Mouse (Mus musculus) spleen, adult 18-20 months (tissue): ENCODE results near the gene Bfsp1.
A peak's percentile ranks its signal among the peaks of the same experiment; 100 is the strongest.

Experiments
- DNase-seq, 2 experiments: peaks; one replicate each; pipeline ENCODE4 v3.0.0; 2022; ENCODE audit warnings: mixed read lengths in 2 of 2

Gene Bfsp1

DNA sequence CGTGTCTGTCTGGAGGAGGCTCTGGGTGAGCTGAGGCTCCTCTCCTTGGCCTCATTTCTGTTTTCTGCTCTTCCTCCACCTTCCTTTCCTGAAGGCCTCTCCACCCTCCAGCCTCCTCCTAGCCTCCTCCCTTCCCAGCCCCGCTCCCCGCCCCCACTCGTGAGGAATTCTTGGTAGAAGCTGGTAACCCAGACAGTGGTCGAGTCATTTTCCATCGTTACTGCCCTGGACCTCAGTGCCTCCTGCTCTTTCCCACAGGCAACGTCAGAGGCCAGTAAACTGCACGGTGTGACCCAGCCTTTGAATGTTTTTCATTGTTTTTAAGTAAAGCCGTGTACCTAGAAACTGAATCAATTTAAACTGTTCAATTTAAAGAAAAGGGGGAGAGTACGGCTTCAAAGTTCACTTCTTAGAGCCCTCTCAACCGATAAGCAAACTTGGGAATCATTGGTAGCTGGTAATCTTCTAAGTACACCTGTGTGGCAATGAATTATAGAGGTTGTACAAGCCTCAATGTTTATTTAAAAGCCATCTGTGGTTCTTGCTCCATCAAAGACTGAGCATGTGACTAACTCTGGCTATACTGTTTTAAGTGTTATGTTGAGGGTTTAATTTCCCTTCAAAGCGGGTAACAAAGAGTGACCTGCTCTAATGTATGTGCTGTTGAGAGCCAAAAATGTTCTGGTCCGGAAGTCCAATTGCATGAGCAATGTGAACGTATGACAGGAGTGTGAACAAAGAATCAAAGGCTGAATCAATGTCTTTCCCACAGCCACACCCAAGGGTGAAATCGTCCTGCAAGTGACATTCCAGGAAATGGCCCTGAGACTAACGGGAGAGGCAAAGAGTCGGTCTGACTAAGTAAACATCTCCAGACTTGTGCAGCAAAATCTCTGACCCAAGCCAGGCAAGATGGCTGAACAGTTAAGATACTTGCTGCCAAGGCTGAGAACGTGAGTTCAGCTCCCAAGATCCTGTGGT is 10.4 kb downstream of the Bfsp1 start:
- no peak for DNase-seq

DNA sequence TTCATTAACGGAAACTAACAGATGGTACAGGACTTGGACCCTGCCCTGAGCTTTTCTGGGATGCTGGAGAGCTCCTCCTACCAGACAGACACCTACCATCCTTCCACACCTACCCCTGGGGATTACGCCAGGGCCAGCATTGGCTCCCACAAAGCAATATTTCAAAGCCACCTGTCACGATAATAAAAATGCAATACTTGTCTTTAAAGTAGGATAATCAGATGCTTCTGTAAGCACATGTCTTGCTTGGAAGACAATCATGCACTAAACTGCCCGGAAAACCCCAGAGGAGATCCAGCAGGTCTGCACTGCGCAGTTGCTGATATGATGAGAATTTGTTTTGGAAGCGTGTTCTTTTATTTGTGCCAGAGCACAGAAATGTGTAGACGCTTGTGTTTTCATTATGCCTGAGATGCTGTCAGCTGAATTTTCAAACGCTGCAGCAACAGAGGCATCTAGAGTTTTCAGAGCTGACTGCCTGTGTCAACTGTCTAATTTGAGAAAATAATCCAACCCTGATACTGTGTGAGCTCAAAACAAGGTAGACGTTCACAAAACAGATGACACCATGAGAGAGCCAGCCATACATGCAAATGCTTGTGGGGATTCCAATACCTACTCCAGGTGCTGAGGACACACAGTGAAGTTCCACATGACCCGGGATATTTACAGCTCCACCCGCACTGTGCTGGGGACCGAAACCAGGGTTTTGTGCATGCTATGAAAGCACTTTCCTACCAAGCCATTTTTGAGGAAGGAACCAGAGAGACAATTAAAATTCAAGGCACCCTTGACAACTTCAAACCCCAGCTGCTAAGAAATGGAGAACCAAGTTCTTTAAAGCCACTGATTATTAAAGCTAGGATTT is 11.4 kb downstream of the Bfsp1 start:
- DNase-seq: no peak

DNA sequence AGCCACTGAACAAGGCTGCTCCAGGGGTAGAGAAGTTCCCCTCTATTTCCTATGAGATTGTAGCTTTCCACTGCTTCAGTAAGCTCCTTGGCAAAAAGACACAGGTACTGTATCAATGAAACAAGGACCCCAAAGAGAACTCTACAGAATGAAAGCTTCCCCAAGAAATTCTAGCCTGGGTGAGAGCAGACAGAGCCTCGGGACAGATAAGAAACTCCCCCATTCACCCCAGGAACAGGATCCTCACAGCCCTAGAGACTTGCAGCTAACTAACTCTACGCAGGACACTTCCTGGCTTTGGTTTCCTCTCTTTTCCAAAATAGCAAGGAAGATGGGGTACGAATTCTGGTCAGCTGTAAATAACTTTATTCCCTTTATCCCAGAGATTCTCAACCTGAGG is 15.7 kb downstream of the Bfsp1 start:
- DNase-seq: no peak

DNA sequence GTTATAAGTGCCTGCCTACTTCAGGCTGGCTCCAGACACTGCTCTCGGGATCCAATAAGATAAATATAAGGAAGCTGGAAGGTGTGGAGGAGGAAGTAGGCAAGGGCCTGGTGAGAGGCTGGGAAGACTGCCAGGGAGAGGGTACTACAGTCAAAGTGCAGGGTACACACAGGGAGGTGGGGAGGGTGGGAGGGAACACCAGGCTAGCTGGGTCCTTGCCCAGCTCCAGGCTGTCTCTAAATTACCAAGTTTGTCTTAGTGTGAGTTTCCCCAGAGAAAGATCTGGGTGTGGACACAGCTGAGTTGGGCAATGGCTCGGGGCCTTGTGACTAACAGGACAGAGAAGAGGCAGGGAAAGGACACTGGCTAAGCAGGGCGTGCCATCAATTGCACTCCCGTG is 16.2 kb downstream of the Bfsp1 start:
- no peak for DNase-seq

DNA sequence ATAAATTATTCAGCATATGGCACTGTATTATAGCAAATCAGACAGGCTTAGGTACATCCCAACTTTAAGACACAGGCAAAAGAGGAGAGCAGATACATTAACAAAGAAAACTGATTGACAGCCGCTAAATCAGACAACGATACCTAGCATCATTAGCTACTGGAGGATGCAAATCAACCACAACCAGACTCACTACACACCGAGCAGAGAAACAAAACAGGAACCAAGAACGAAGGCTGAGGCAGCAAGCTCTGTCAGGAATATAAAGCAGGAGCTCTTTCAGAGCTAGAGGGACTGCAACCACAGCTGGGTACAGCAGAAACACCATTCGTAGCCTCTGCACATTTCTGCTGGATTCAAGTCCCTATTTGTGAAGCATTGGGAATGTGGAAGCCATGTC is 18.2 kb downstream of the Bfsp1 start:
- DNase-seq: no peak

DNA sequence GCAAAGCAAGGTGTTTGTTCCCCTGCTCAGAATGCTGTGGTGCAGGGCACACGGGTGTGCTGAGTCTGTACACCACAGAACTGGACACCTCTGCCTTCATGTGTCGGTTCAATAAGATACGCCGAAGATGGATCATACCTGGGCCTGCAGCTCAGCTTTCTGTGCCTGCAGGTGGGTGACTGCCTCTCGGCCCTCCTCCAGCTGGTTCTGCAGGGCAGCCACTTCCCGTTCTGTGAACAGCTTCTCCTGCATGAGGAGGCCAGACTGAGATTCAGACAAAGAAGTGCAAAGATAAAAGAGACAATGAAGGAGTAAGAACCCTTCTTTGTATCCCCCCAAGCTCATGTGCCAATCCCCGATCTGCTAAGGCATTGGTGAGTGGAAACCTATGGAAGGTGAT is 21.4 kb downstream of the Bfsp1 start:
- DNase-seq: peak; percentile 30 to 38

DNA sequence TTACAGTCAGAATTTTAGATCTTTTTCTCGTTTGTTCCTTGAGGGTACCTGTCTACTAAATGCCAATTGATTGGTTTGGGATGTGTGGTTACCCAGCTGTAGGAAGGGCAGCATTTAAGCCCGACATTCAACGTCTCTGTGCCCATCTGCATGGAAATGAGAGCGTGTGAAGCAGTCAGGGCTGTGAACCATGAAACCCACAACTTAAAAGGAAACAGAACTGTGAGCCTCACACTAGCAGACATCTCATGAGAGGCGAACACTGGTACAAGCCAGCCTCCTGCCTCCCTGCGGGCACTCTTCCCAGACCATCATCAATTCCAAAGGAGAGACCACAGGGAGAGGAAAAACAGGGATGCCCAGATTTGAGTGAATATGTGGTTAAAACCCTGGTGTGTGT is 22.1 kb downstream of the Bfsp1 start:
- DNase-seq: peak; percentile 47 to 48

DNA sequence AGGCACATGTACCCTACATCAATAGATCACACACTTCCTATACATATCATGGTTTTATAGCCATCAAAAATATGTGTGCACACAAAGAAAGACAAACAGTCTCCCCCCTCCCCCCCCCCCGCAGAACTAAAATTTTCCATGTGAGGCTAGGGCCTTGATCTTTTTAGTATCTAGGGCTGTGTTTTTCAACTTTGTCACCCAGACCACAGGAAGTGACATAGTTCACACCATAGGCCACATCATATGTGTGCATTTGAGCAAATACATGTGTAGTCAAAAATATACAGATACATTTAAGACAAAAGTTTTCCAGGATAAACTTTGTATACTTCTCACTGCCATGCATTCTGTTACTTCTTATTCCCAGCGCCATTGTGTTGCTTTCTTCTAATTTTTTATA is 23.5 kb downstream of the Bfsp1 start:
- no peak for DNase-seq

DNA sequence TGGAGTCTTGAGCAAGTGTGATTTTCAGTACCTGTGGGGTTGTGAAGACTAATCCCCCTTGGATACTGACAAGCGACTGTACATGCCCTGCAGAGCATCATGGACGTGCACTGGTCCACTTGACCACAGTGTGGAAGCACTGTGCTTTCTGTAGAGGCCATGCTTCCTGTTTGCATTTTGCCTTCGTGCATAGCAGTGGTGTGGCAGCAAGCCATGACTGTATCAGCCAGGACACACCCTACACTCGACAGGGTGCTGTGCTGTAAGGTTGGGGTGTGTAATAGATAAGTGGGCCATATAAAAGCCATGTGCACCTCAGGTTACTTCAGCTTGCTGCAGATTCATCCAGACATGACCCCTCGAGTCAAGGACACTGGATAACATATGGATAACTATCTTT is 24.3 kb downstream of the Bfsp1 start:
- peak in 1 of 2 experiments; percentile 31 for DNase-seq

DNA sequence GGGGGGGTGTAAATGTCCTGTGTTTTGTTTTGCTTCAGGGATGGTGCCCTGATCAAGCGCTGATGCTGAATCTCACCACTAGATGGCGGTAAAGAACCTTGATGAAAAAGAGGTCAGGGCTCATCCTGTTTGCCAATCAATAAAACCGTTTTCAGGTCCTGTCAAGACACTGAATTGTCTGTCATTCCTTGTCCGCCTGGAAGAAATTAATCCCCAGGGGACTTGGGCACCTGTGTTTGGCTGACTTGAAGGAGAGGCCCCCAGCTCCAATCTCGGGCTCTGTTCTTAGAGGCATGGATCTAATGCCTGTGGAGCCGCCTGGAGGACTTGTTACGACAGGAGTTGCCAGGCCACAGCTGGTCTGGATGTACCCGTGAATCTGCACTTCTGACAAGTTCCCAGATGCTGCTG is 25.7 kb downstream of the Bfsp1 start:
- DNase-seq: peak; percentile 40 to 64

DNA sequence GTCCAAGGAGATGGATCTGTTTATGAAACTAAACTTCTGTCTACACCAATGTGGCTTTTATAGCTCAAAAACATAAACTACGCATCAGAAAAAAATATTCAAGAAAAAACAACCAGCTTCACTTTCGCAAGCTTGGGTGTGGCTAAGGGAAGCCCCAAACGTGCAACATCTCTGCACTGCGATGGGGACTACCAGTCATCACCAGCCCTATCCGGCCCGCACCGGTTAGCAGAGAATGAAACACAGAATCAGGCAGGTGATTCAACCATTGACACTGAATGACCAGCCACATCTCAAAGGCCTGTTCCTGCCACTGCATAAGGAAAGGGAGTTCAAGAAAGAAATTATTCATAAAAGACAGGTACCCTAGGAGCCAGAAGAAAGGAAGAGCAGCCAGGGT is 27.2 kb downstream of the Bfsp1 start:
- DNase-seq: no peak

DNA sequence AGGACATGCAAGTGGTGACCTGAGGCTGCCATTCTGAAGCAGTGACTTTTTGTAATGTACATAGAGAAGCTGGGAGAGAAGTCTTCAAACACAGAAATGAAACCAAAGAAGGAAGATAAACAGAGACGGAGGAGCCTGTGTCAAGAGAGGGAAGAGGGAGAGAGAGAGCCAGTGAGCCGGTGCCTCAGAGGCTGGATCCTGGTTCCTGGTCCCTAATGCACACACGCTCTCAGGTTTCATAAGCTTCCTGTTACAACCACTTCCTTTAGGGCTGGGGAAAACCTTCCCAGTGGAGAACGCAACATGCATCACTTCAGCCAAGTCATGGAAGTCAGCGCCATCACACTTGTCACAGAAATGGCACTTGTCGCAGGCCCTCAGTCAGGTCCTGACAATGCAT is 28.9 kb downstream of the Bfsp1 start:
- DNase-seq: no peak

DNA sequence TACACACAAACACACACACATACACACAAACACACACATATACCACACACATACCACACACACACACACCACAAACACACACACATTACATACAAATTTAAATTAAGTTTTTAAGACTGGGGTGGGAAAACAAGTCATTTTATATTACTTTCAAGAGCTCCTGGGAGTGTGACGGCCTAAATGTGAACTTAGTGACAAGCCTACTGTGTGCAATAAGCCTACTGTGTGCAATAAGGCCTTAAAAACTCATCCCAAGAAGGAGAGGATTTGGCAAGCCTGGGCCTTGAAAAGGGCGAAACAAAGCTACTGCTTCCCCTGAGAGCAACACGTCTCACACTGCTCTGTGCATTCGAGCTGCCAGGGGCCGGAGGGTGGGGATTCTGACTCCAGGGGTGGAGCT is 30.3 kb downstream of the Bfsp1 start:
- DNase-seq: no peak

DNA sequence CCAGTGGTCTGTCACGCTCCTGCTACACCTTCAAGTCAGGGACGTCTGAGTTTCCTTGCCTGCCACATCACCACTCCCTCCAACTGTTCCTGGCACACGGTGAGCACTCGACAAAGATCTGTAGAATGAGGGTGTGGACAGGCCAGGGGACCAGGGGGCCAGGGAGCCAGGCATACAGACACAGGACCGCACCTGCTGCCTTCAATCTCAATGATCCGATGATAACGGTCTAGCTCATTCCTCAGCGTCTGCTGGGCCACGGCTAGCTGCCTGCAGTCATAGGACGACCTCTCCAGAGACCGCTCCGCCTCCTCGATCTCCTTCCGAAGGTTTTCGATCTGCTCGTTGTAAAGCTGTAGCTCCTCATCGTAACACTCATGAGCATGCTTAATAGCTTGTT is 31.3 kb downstream of the Bfsp1 start:
- no peak for DNase-seq

DNA sequence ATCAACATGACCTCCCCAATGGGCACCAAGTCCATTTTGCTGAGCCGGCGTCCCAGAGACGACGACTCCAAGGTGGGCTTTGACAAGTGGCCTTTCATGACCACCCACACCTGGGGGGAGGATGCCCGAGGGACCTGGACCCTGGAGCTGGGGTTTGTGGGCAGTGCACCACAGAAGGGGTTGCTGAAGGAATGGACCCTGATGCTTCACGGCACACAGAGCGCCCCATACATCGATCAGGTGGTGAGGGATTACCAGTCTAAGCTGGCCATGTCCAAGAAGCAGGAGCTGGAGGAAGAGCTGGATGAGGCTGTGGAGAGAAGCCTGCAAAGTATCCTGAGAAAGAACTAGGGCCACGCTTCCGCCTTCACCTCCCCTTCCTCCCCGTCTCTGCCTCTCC is 49.5 kb downstream of the Bfsp1 start:
- no peak for DNase-seq

DNA sequence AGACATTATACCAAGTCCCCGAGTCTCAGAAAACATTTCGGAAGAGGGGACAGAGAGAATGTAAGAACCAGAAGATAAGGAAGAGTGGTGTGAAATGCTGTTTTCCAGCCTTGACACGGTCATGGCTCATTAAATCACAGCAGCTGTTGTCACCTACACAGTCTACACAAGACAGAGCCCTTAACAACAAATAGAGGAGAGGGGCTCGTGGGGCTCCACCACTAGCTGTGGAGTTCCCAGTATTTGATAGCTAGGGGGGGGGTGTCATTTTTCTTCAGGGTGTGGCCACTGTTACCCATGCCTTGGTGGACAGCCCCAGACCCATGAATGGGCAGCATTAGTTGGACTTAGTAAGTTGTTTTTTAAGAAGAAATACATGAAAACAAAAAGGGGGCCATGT is 50.7 kb downstream of the Bfsp1 start:
- no peak for DNase-seq

DNA sequence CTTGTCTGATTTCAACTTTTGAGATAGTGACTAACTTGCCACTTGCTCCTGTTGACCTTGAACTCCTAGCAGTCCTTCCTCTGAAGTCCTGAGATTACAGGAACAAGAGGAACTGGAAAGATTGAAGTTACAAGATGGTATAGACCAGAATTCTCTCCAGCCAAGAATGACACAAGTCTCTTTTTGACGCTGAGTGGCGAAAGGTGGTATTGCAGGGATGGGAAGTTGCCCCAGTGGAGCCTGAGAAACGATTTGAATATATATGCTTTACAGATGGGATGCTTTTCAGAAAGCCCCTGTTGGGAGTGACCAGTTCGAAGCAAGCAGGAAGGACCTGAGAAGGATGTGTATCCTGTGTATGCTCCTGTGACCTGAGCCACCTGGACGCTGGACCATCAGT is 54.2 kb downstream of the Bfsp1 start:
- DNase-seq: no peak

DNA sequence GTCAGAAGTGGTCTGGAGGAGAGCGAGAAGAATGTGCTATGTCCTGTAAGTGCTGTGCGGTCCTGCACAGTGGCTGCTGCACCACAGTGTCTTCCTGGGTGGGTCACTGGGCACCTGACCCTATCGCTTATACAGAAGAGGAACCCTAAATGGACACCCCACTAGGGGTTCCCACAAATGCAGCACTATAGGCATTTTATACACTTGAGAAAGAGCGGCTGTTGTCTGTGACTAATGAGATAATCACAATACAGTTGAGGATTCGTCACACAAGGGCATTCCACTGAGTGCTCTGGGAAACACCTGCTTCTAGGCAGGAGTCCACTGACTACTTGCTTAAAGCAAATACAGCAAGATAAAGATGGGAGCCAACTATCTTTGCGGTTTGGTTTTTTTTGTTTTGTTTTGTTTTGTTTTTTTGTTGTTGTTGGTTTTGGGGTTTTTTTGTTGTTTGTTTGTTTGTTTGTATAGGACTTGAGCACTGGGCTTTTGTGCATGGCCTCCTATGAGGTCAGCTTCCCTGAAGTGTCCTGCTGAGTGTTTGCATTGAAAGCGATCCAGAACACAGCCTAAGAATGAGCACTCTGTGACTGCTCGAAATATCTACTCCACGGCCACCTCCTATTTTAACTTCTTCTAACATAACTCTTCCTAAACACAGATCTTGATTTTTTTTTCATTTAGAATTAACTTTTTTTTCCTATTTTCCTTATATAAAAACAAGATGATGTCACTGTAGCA is 55.9 kb downstream of the Bfsp1 start:
- DNase-seq: no peak

DNA sequence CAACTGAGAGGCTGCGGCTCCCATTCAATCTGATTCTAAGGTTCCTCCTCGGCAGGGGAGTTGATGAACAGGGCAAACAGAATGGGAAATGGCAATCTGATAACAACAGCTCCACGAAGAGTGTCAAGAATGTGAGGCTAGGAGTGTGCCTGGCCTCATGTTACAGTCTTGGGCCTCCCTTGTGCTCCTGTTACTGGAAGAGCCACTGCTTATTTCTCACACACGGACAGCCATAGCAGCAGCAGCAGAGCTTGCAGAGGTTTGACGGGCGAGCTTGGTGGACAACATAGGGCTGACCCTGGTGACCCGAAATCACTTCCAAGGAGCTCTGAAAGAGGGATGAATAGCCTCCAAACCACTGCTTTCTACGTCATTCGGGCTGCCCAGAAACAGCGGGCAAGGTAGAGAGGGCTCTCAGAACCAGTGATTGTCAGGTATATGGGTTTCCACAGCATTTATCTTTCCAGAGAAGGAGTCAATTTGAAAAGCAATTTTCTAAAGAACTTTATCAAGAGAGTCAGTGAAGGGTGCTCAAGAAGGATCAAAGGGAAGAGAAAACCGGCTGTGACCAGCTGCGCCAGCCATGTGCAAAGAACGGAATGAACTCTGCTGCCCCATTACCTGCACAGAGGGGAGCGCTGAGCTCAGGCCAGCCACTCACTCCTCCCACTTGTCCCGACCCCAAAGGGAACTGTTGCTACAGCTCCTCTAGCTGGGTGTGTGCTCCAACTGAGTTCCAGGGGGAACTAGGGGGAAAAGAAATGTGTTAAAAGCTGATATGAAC is 56.6 kb downstream of the Bfsp1 start:
- no peak for DNase-seq

DNA sequence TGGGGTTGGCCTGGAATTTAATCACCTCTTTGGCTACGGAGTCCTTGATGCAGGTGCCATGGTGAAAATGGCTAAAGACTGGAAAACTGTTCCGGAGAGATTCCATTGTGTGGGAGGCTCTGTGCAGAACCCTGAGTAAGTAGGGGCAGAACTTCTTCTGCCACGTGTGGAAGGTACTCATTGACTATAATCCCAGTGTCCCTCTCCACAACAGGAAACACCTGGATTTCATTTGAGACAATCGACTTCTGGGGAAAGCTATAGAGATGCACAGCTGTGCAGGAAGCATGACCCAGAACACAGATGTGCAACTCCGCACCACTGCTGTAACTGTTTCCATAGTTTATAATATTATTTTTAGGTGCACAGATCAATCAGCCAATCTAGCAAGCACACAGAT is 61.9 kb downstream of the Bfsp1 start:
- no peak for DNase-seq

DNA sequence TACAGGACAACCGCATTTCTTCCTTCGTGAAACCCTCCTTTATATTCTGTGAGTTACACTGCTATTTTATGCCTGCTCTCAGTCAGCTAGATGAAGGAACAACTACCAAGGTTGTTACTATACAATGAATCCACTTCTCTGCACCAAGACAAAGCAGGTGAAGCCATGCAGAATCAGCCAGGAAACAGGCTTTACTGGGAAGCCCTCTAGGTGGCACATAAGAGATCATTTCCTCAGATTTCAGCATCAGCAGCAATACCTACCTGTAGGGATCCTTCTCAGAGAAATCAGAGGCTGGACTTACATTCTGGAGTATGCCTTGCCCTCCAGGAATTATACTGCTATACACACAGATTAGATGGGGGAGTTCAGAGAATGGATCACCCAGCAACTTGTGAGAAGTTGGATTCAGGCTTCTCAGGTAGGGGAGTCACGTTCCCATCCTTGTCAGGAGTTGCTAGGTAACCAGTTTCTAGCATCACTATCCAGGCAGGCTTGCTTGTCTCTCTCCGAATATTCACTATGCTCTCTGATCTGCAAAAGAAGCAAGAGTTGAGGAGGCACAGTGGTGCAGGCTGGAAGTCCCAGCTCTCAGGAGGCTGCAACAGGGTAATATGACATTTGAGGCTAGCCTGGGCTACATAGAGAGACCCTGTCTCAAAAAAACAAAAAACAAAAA is 66.5 kb downstream of the Bfsp1 start:
- no peak for DNase-seq

DNA sequence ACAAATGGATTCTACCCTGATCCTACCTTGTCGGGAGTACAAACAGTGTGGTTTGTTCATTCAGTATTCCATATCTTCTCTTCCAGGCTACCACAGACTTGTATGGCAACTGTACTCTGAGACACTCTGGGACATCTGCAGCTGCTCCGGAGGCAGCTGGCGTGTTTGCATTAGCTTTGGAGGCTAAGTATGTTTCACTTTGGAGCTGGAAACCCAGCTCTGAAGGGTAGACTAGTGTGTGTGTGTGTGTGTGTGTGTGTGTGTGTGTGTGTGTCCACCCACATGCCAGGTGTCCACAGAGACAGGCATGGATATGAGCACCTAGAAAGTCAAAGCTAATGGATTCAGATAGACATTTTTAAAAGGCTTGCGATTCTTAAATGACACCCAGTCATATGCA is 67.1 kb downstream of the Bfsp1 start:
- DNase-seq: no peak
